Mouse (Mus musculus): ENCODE results near the gene Dolpp1. TPM values are rescaled to one million over a fixed set of nuclear protein-coding genes. Genes with fewer than 3 reads are reported as not detected.

Dolpp1 gene
- polyA plus RNA-seq, 1 experiment from 2014 or later, result 48.1 TPM

GRCm38 (mm10) chr2:30440211-30440700 lies 48.2 kb downstream of the Dolpp1 start:
- DNase-seq (ENCODE audit: low spot score) (peak; percentile 49), ATAC-seq (no peak)
- no peaks in the 10 kb centered on the region for H3K9me3 ChIP-seq (replicated peaks; ENCODE audit: control insufficient read depth, low read length)
- H3K9ac ChIP-seq (ENCODE audit: low read length), result peak overlapping the region; percentile 29; the same call in 1 of the 2 replicates
- peaks cover 23% of the 10 kb centered on the region for H3K4me1 ChIP-seq (ENCODE audit: control insufficient read depth, insufficient read depth, low read length)
- H3K4me3 ChIP-seq (ENCODE audit: low read depth, low read length), result no peak overlapping the region
- WGBS, result 52% methylated on average over 3 of the region's 3 CpGs
- peak overlapping the region; percentile 97 for H3K27ac ChIP-seq (ENCODE audit: low read depth, low read length)
- H3K27me3 ChIP-seq (replicated peaks; ENCODE audit: control insufficient read depth, insufficient read depth, low read length), result no peaks in the 10 kb centered on the region
- peaks cover 61% of the 10 kb centered on the region for H3K36me3 ChIP-seq (ENCODE audit: control insufficient read depth, insufficient read depth, low read length)
- H3K4me2 ChIP-seq (ENCODE audit: low read length), result no peak overlapping the region

DNA sequence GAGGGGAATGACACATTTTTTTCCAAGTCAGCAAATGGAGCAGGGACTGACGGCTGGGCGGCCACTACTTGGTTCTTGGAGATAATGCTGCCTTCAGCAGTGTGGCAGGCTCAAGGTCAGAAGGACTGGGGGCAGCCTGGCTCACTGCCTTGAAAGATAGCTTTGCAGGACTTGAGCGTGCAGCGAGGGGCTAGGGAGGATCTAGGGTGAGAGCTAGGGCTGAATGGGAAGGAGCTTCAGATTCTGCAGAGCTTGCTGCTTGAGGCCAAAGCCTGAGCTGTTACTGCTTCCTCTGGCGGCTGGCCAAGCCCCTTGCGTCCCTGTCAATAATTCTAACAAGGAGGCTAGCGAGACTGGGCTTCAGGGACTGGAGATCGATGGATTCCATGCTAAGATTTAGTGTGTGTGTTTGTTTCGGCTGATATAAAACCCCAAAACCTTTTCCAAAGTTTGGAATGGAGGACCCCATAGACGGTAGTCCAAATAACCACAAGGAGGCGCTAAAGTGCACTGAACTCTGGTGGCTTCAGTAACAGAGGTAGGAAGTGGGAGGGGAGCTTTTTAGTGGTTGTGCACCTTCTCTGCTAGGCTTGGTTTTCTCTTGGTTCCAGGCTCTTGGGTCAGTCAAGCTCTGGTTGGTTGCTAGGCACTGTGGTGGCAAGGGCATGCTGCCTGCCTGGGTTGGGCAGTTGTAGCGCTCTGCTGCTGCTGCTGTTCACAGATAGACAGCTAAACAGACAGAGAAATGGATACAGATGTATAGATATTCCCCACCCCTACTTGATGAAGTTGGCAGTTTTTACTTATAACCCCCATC lies 48.9 kb downstream of the Dolpp1 start:
- H3K27ac ChIP-seq (ENCODE audit: low read depth, low read length), result peak overlapping the region; percentile 97
- peak; percentile 94 for DNase-seq (ENCODE audit: low spot score)
- H3K9ac ChIP-seq (ENCODE audit: low read length), result peak overlapping the region; percentile 64
- no peak overlapping the region for H3K4me3 ChIP-seq (ENCODE audit: low read depth, low read length)
- no peaks in the 10 kb centered on the region for H3K27me3 ChIP-seq (replicated peaks; ENCODE audit: control insufficient read depth, insufficient read depth, low read length)
- peak; percentile 64; the same call in 1 of the 2 replicates for ATAC-seq
- peaks cover 23% of the 10 kb centered on the region for H3K4me1 ChIP-seq (ENCODE audit: control insufficient read depth, insufficient read depth, low read length)
- H3K9me3 ChIP-seq (replicated peaks; ENCODE audit: control insufficient read depth, low read length), result no peaks in the 10 kb centered on the region
- H3K4me2 ChIP-seq (ENCODE audit: low read length), result peak overlapping the region; percentile 44
- H3K36me3 ChIP-seq (ENCODE audit: control insufficient read depth, insufficient read depth, low read length), result peaks cover 66% of the 10 kb centered on the region
- 13% methylated on average over 12 of the region's 12 CpGs for WGBS

DNA sequence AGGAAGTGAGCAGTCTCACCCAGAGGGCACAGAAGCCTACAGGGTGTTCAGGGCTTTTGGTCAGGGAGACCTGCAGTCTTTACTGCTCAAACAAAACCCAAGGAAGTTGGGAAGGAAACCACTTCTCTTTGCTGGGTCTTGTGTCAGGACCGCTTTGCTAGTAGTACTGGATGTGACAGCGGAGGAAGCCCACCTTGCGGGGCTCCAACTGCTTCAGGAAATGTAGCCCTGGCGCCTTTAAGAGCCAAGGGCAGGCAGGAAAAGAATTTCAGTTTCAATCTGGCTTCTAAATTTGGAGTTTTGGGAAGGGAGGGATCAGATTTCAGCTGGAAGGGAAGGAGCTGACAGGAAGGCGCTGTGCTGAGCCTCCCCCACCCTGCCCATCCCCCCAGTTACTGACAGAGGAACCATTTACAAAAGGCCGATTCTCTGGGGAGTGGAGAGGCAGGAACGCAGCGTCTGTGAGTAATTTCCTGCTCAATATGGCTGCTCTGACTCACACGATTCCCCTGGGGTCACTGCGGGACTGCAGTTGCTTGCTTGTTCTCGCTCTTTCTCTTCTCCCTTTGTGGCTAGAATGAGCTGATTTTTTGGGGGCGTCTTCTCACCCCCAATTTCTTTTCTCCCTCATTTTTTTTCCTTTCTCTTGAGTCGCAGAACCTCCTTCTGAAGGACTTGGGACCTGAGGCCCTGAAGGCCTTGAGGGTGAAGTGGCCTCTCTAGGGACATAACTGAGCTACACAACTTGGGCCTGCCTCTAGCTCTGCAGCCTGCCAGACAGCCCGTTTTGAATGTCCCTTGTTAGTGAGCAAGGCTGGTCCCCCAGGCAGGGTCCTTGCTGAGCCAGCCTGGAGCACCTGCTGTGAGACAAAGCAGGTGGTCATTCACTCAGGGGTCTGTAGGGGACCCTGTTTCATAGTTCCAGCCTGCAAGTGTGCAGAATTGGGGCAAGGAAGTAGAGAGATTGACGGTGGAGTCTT lies 49.8 kb downstream of the Dolpp1 start:
- peak overlapping the region; percentile 64 for H3K9ac ChIP-seq (ENCODE audit: low read length)
- no peak overlapping the region for H3K4me3 ChIP-seq (ENCODE audit: low read depth, low read length)

DNA sequence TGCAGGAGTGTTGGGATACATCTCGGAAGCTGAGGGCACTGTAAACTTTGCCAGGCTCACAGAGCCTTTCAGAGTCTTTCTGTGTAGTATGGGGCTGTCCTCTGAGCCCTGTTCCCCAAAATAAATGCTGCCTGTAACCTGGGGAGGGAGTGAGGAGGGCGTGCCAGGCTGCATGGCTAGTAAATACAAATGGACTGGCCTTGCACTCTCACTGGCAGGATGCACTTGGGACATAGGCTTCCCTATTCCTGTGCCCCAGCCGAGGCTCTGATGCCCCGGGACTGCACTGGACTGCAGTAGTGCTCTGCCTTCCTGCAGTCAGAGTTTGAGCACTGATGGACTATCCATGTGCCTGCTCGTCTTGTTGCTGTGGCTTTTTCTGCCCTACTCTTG lies 50.4 kb downstream of the Dolpp1 start:
- Histone ChIP-seq H3K27me3 (replicated peaks; ENCODE audit: control insufficient read depth, insufficient read depth, low read length) (no peaks in the 10 kb centered on the region), H3K9me3 (replicated peaks; ENCODE audit: control insufficient read depth, low read length) (no peaks in the 10 kb centered on the region), H3K36me3 (ENCODE audit: control insufficient read depth, insufficient read depth, low read length) (peaks cover 65% of the 10 kb centered on the region), H3K4me1 (ENCODE audit: control insufficient read depth, insufficient read depth, low read length) (peaks cover 23% of the 10 kb centered on the region), H3K9ac (ENCODE audit: low read length) (peak overlapping the region; percentile 64), H3K27ac (ENCODE audit: low read depth, low read length) (peak overlapping the region; percentile 97), H3K4me2 (ENCODE audit: low read length) (peak overlapping the region; percentile 44), H3K4me3 (ENCODE audit: low read depth, low read length) (no peak overlapping the region)
- 63% methylated on average over 5 of the region's 5 CpGs for WGBS
- DNase-seq (ENCODE audit: low spot score) (no peak), ATAC-seq (no peak)

More for the DNA sequence above, 49.8 kb downstream of the Dolpp1 start:
- H3K27me3 ChIP-seq (replicated peaks; ENCODE audit: control insufficient read depth, insufficient read depth, low read length), result no peaks in the 10 kb centered on the region
- ATAC-seq, result peak; percentile 85
- H3K27ac ChIP-seq (ENCODE audit: low read depth, low read length), result peak overlapping the region; percentile 97
- peak overlapping the region; percentile 44 for H3K4me2 ChIP-seq (ENCODE audit: low read length)
- H3K4me1 ChIP-seq (ENCODE audit: control insufficient read depth, insufficient read depth, low read length), result peaks cover 23% of the 10 kb centered on the region
- 1% methylated on average over 15 of the region's 15 CpGs for WGBS
- peak; percentile 95 for DNase-seq (ENCODE audit: low spot score)
- H3K36me3 ChIP-seq (ENCODE audit: control insufficient read depth, insufficient read depth, low read length), result peaks cover 66% of the 10 kb centered on the region
- no peaks in the 10 kb centered on the region for H3K9me3 ChIP-seq (replicated peaks; ENCODE audit: control insufficient read depth, low read length)

DNA sequence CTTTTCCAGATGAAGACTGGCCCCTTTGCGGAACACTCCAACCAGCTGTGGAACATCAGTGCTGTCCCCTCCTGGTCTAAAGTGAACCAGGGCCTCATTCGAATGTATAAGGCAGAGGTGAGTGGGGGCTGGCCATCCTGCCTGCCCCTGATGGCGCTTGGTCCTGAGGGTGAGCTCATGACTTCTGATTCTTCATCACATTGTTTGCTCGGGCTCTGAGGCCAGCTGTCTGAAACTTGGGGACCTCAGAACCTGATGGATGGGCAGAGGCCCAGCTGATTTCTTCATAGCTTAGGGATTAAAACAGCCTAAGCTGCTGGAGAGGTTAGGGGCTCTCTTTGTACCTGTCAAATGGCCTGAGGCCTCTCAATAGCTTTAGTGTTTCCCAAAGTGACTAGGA lies 51.2 kb downstream of the Dolpp1 start:
- H3K9me3 ChIP-seq (replicated peaks; ENCODE audit: control insufficient read depth, low read length), result no peaks in the 10 kb centered on the region
- ATAC-seq, result no peak
- H3K36me3 ChIP-seq (ENCODE audit: control insufficient read depth, insufficient read depth, low read length), result peaks cover 60% of the 10 kb centered on the region
- H3K4me1 ChIP-seq (ENCODE audit: control insufficient read depth, insufficient read depth, low read length), result peaks cover 23% of the 10 kb centered on the region
- H3K27me3 ChIP-seq (replicated peaks; ENCODE audit: control insufficient read depth, insufficient read depth, low read length), result no peaks in the 10 kb centered on the region
- 70% methylated on average over 4 of the region's 4 CpGs for WGBS
- no peak for DNase-seq (ENCODE audit: low spot score)
- no peak overlapping the region for H3K4me3 ChIP-seq (ENCODE audit: low read depth, low read length)
- H3K4me2 ChIP-seq (ENCODE audit: low read length), result no peak overlapping the region
- no peak overlapping the region; the same call in 1 of the 2 replicates for H3K27ac ChIP-seq (ENCODE audit: low read depth, low read length)
- H3K9ac ChIP-seq (ENCODE audit: low read length), result peak overlapping the region; percentile 64

- H3K4me3 ChIP-seq (ENCODE audit: low read depth, low read length), result no peak overlapping the region
- peaks cover 23% of the 10 kb centered on the region for H3K4me1 ChIP-seq (ENCODE audit: control insufficient read depth, insufficient read depth, low read length)
- 85% methylated on average over 5 of the region's 5 CpGs for WGBS
- ATAC-seq (no peak), DNase-seq (ENCODE audit: low spot score) (no peak)
- H3K36me3 ChIP-seq (ENCODE audit: control insufficient read depth, insufficient read depth, low read length), result peaks cover 54% of the 10 kb centered on the region
- H3K9ac ChIP-seq (ENCODE audit: low read length), result no peak overlapping the region
- no peaks in the 10 kb centered on the region for H3K9me3 ChIP-seq (replicated peaks; ENCODE audit: control insufficient read depth, low read length)
- H3K27ac ChIP-seq (ENCODE audit: low read depth, low read length), result no peak overlapping the region
- no peak overlapping the region for H3K4me2 ChIP-seq (ENCODE audit: low read length)
- no peaks in the 10 kb centered on the region for H3K27me3 ChIP-seq (replicated peaks; ENCODE audit: control insufficient read depth, insufficient read depth, low read length)
Observed at GRCm38 (mm10) chr2:30444006-30444405, 52.0 kb downstream of the Dolpp1 start.

DNA sequence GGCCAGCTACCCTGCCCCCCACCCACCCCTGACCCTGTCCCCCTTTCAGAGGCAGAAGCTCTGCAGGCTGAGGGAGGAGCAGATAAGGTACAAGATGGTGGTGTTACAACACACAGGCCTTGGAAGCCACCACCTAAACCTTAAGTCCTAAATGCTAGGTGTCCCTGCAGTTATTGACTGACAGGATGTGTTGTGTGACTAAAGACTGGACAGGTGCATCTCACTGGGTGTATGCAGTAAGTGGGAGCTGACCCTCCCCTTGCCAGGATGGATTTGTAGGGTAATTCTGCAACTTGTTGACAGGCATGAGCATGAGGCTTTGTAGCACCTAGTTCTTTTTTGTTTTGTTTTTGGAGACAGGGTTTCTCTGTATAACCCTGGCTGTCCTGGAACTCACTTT lies 52.4 kb downstream of the Dolpp1 start:
- H3K27me3 ChIP-seq (replicated peaks; ENCODE audit: control insufficient read depth, insufficient read depth, low read length), result no peaks in the 10 kb centered on the region
- H3K4me1 ChIP-seq (ENCODE audit: control insufficient read depth, insufficient read depth, low read length), result peaks cover 23% of the 10 kb centered on the region
- no peak for DNase-seq (ENCODE audit: low spot score)
- ATAC-seq, result no peak
- H3K9me3 ChIP-seq (replicated peaks; ENCODE audit: control insufficient read depth, low read length), result no peaks in the 10 kb centered on the region
- no peak overlapping the region for H3K9ac ChIP-seq (ENCODE audit: low read length)
- H3K27ac ChIP-seq (ENCODE audit: low read depth, low read length), result no peak overlapping the region
- H3K4me3 ChIP-seq (ENCODE audit: low read depth, low read length), result no peak overlapping the region
- no peak overlapping the region for H3K4me2 ChIP-seq (ENCODE audit: low read length)
- peaks cover 53% of the 10 kb centered on the region for H3K36me3 ChIP-seq (ENCODE audit: control insufficient read depth, insufficient read depth, low read length)

DNA sequence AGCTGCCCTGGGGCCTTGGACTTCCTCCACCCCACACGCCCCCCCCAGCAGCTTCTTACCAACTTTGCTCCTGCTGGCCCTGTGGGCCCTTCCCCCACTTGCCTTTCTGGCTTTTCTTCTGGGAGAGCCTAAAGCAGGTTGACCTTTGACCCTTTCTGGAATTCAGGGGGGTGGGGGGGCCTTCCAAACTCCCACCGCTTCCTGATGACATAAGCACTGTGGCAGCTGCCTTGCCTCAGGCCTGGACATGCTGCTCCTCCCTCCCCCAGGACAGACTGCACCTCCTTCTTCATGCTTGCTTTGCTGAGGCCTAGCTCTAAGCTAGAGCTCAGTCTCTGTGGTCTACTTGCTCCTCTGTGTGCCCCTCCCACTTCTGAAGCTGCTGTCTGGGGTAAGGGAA lies 53.3 kb downstream of the Dolpp1 start:
- ATAC-seq (no peak), DNase-seq (ENCODE audit: low spot score) (no peak)
- H3K4me2 ChIP-seq (ENCODE audit: low read length), result no peak overlapping the region
- no peak overlapping the region for H3K4me3 ChIP-seq (ENCODE audit: low read depth, low read length)
- H3K9ac ChIP-seq (ENCODE audit: low read length), result no peak overlapping the region
- peaks cover 23% of the 10 kb centered on the region for H3K4me1 ChIP-seq (ENCODE audit: control insufficient read depth, insufficient read depth, low read length)
- H3K27me3 ChIP-seq (replicated peaks; ENCODE audit: control insufficient read depth, insufficient read depth, low read length), result no peaks in the 10 kb centered on the region
- peaks cover 48% of the 10 kb centered on the region for H3K36me3 ChIP-seq (ENCODE audit: control insufficient read depth, insufficient read depth, low read length)
- no peak overlapping the region for H3K27ac ChIP-seq (ENCODE audit: low read depth, low read length)
- H3K9me3 ChIP-seq (replicated peaks; ENCODE audit: control insufficient read depth, low read length), result no peaks in the 10 kb centered on the region
- 53% methylated on average over 2 of the region's 2 CpGs for WGBS

All from forebrain, embryonic 14.5 days (tissue).